Mouse (Mus musculus): ENCODE results near the gene Pde4d. TPM values are rescaled to one million over a fixed set of nuclear protein-coding genes. Genes with fewer than 3 reads are reported as not detected.

The Pde4d gene
- polyA plus RNA-seq, 1 experiment from 2014 or later: 14.6 TPM

DNA sequence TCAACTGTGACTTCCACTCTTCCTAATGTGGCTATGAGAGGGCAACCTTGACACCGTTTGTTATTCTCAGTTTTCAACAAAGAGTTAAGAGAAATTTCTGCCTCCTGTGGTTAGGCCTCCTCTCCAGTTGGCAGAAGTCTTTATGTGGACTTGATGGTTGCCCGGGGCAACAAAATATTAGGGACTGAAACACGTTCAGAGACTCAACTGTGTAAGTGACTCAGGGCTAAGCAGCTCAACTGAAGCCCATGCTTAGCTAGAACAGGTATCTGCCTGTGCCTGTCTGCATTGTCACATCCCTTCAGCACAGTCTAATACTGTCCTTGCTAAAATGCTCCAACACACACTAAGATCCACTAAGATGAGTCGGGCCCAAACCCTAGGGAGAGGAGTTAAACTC is 1339.4 kb downstream of the Pde4d start:
- DNase-seq (ENCODE audit: low spot score) (no peak), ATAC-seq (replicated peaks; ENCODE audit: insufficient number of reproducible peaks, low FRiP score, low TSS enrichment, low read depth) (no peak)
- no peak overlapping the region for H3K4me2 ChIP-seq (ENCODE audit: low read depth, low read length)
- no peak overlapping the region for H3K9ac ChIP-seq (replicated peaks; ENCODE audit: low read length)
- WGBS: 76% methylated on average over 4 of the region's 4 CpGs
- H3K27me3 ChIP-seq (ENCODE audit: control insufficient read depth, insufficient read depth, low read length): no peaks in the 10 kb centered on the region
- H3K36me3 ChIP-seq (replicated peaks; ENCODE audit: control insufficient read depth, insufficient read depth, low read depth, low read length): no peaks in the 10 kb centered on the region
- H3K4me3 ChIP-seq (ENCODE audit: low read depth, low read length): no peak overlapping the region
- no peaks in the 10 kb centered on the region for H3K9me3 ChIP-seq (replicated peaks; ENCODE audit: control insufficient read depth, low read length)
- H3K4me1 ChIP-seq (ENCODE audit: control insufficient read depth, insufficient read depth, low read length): no peaks in the 10 kb centered on the region
- no peak overlapping the region for H3K27ac ChIP-seq (replicated peaks; ENCODE audit: low read depth, low read length)

DNA sequence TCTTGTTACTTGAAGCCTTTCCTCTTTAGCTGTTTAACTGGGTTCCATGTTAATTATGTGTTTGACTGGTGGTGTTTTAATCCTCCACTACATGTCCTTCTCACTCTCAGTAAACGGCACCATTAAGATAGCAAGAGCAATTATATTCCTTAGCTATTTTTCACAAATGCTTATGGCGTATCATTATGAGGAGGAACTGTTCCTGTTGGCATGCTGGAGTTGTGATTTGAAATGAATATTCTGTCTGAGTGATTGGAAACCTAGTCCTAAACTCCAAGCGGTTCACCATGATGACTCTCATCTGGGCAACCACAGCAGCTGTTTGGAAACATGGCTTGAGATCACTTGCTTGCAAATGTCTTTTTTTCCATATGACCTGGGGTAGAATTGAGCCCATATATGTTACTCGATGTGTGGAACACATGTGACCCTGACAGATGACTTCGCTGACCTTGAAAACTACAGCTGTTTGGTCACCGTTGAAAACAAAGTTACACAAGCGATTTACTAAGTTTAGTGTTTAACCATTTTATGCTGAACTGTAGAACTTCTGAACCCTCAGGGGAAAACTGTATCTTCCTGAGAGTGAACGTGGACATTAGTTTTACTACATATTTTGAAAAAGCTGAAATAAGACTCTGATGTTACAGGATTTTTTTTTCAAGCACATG is 1340.4 kb downstream of the Pde4d start:
- ATAC-seq (replicated peaks; ENCODE audit: insufficient number of reproducible peaks, low FRiP score, low TSS enrichment, low read depth) (no peak), DNase-seq (ENCODE audit: low spot score) (no peak)
- WGBS: 68% methylated on average over 8 of the region's 8 CpGs

DNA sequence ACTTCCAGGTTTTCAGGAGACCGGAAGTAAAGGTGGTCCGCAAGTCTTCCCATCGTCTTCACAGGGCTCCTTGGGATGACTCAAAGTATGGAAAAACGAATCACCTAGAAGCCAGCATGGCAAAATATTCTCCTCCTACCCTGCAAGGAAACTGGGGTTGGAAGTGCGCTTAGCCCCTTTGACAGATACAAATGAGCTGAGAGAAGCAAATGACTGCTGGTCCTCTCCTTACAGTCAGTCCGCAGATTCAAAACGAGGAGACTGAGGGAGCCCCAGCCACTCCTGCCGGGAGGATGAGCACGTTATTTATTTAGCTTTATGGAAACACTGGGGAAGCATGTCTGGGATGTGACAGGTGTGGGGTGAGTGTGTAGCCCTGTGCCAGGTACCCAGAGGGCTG is 1344.2 kb downstream of the Pde4d start:
- Histone ChIP-seq H3K9ac (replicated peaks; ENCODE audit: low read length) (no peak overlapping the region), H3K4me3 (ENCODE audit: low read depth, low read length) (no peak overlapping the region), H3K27ac (replicated peaks; ENCODE audit: low read depth, low read length) (no peak overlapping the region), H3K9me3 (replicated peaks; ENCODE audit: control insufficient read depth, low read length) (no peaks in the 10 kb centered on the region), H3K36me3 (replicated peaks; ENCODE audit: control insufficient read depth, insufficient read depth, low read depth, low read length) (no peaks in the 10 kb centered on the region), H3K4me2 (ENCODE audit: low read depth, low read length) (no peak overlapping the region), H3K4me1 (ENCODE audit: control insufficient read depth, insufficient read depth, low read length) (no peaks in the 10 kb centered on the region), H3K27me3 (ENCODE audit: control insufficient read depth, insufficient read depth, low read length) (no peaks in the 10 kb centered on the region)
- DNase-seq (ENCODE audit: low spot score) (no peak), ATAC-seq (replicated peaks; ENCODE audit: insufficient number of reproducible peaks, low FRiP score, low TSS enrichment, low read depth) (no peak)
- WGBS: 74% methylated on average over 9 of the region's 9 CpGs

More for the DNA sequence above, 1340.4 kb downstream of the Pde4d start:
- no peaks in the 10 kb centered on the region for H3K9me3 ChIP-seq (replicated peaks; ENCODE audit: control insufficient read depth, low read length)
- H3K4me1 ChIP-seq (ENCODE audit: control insufficient read depth, insufficient read depth, low read length): no peaks in the 10 kb centered on the region
- H3K4me2 ChIP-seq (ENCODE audit: low read depth, low read length): no peak overlapping the region
- H3K4me3 ChIP-seq (ENCODE audit: low read depth, low read length): no peak overlapping the region
- H3K36me3 ChIP-seq (replicated peaks; ENCODE audit: control insufficient read depth, insufficient read depth, low read depth, low read length): no peaks in the 10 kb centered on the region
- H3K27me3 ChIP-seq (ENCODE audit: control insufficient read depth, insufficient read depth, low read length): no peaks in the 10 kb centered on the region
- H3K27ac ChIP-seq (replicated peaks; ENCODE audit: low read depth, low read length): no peak overlapping the region
- no peak overlapping the region for H3K9ac ChIP-seq (replicated peaks; ENCODE audit: low read length)

DNA sequence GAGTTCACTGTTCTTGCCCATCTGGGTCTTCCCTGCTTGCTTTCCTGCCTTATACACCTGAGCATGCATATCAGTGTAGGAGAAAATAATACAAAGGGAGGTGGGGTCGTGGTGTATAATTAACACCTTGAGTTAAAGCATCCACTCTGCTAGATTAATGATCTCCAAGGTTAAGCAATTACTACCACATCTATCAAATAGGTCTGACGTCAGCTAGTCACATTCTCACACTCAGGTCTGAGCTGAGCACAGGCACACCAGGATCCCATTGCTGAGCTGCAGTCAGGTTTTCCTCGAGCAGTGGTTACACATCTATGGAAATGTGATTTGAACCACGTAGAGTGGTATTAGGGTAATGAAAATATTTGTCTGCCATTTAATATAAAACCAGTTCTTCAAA is 1348.9 kb downstream of the Pde4d start:
- no peak overlapping the region for H3K4me3 ChIP-seq (ENCODE audit: low read depth, low read length)
- no peak overlapping the region for H3K4me2 ChIP-seq (ENCODE audit: low read depth, low read length)
- no peaks in the 10 kb centered on the region for H3K36me3 ChIP-seq (replicated peaks; ENCODE audit: control insufficient read depth, insufficient read depth, low read depth, low read length)
- no peaks in the 10 kb centered on the region for H3K9me3 ChIP-seq (replicated peaks; ENCODE audit: control insufficient read depth, low read length)
- no peaks in the 10 kb centered on the region for H3K4me1 ChIP-seq (ENCODE audit: control insufficient read depth, insufficient read depth, low read length)
- DNase-seq (ENCODE audit: low spot score) (no peak), ATAC-seq (replicated peaks; ENCODE audit: insufficient number of reproducible peaks, low FRiP score, low TSS enrichment, low read depth) (no peak)
- no peaks in the 10 kb centered on the region for H3K27me3 ChIP-seq (ENCODE audit: control insufficient read depth, insufficient read depth, low read length)
- no peak overlapping the region for H3K9ac ChIP-seq (replicated peaks; ENCODE audit: low read length)
- 78% methylated on average over 4 of the region's 4 CpGs for WGBS
- H3K27ac ChIP-seq (replicated peaks; ENCODE audit: low read depth, low read length): no peak overlapping the region

DNA sequence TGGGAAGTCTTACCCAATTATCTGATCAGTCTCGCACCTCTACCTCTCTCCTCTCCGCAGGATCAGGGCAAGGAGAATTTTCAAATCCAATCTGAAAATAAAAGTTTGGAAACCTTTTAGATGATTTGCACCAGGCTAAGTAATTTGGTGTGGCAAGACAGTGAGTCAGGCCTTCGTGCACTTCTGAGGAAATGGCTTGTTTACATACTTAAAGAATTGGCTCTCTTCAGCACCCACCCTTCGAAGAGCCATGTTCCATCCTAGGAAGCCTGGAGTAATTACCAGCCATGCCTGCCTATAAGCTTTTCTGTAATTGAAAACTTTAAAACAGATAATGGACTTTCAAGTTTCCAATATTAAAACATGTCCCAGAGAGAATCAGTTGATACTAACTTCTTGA is 1352.5 kb downstream of the Pde4d start:
- Histone ChIP-seq H3K4me1 (ENCODE audit: control insufficient read depth, insufficient read depth, low read length) (no peaks in the 10 kb centered on the region), H3K4me2 (ENCODE audit: low read depth, low read length) (no peak overlapping the region), H3K27ac (replicated peaks; ENCODE audit: low read depth, low read length) (no peak overlapping the region), H3K36me3 (replicated peaks; ENCODE audit: control insufficient read depth, insufficient read depth, low read depth, low read length) (no peaks in the 10 kb centered on the region), H3K9me3 (replicated peaks; ENCODE audit: control insufficient read depth, low read length) (no peaks in the 10 kb centered on the region), H3K4me3 (ENCODE audit: low read depth, low read length) (no peak overlapping the region), H3K27me3 (ENCODE audit: control insufficient read depth, insufficient read depth, low read length) (no peaks in the 10 kb centered on the region), H3K9ac (replicated peaks; ENCODE audit: low read length) (no peak overlapping the region)
- DNase-seq (ENCODE audit: low spot score): no peak
- ATAC-seq (replicated peaks; ENCODE audit: insufficient number of reproducible peaks, low FRiP score, low TSS enrichment, low read depth): no peak
- WGBS: 52% methylated on average over 4 of the region's 4 CpGs

DNA sequence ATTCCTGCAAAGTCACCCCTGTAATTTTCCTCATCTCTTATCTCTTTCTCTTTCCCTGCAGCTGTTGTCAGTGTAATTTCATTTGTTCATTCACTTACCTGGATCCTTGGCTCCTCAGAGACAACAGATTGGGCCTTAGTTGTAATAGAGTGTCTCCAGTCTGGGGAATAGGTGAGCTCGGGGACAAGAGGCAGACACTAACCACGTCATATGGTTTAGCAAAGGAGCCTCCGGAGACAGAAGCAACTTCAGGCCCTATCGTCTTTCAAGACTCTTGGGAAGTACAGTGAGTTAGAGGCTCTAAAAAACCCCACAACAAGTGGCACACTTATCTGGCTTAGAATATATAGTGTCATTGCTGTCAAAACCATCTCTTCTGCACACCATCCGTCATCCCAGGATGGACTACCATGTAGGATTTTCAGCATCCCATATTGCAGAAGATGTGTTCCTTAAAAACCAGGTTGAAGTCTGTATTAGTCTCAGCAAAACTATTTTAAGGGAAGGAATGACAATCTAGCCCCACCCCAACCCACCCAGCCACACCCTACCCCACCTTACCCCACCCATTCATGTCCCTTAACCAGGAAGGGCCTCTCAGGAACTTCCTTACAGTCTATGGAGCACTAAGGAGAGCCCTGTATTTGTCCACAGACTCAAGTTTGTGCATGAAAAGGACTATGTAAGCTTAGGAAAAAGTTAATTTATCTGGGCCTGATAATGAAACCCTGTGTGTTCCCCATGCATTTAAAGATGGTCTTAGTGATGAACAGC is 1356.6 kb downstream of the Pde4d start:
- no peak for ATAC-seq (replicated peaks; ENCODE audit: insufficient number of reproducible peaks, low FRiP score, low TSS enrichment, low read depth)
- H3K4me1 ChIP-seq (ENCODE audit: control insufficient read depth, insufficient read depth, low read length): no peaks in the 10 kb centered on the region

DNA sequence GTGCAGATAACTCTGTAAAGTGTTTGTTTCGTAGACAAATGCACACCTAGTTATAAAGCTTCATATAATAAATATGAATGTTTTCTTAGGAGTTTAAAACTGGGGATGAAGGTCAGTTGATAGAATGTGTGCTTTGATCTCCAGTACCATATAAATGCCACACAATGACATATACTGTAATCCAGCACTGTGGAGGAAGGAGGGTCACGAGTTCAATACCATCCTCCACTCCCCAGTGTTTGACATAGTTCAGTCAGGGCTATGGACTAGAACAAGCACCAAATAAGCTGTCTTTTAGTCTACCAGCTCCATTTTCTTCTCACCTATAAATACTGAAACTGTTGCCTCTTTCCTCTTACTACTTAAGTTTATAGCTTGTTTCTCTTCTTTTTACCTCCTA is 1357.3 kb downstream of the Pde4d start:
- DNase-seq (ENCODE audit: low spot score): no peak
- WGBS: 85% methylated on average over 2 of the region's 2 CpGs
- H3K9me3 ChIP-seq (replicated peaks; ENCODE audit: control insufficient read depth, low read length): no peaks in the 10 kb centered on the region
- no peak overlapping the region for H3K4me2 ChIP-seq (ENCODE audit: low read depth, low read length)
- no peaks in the 10 kb centered on the region for H3K36me3 ChIP-seq (replicated peaks; ENCODE audit: control insufficient read depth, insufficient read depth, low read depth, low read length)
- no peak overlapping the region for H3K4me3 ChIP-seq (ENCODE audit: low read depth, low read length)
- H3K4me1 ChIP-seq (ENCODE audit: control insufficient read depth, insufficient read depth, low read length): no peaks in the 10 kb centered on the region
- H3K27ac ChIP-seq (replicated peaks; ENCODE audit: low read depth, low read length): no peak overlapping the region
- ATAC-seq (replicated peaks; ENCODE audit: insufficient number of reproducible peaks, low FRiP score, low TSS enrichment, low read depth): no peak
- no peaks in the 10 kb centered on the region for H3K27me3 ChIP-seq (ENCODE audit: control insufficient read depth, insufficient read depth, low read length)
- no peak overlapping the region for H3K9ac ChIP-seq (replicated peaks; ENCODE audit: low read length)

More for the DNA sequence above, 1356.6 kb downstream of the Pde4d start:
- Histone ChIP-seq H3K27me3 (ENCODE audit: control insufficient read depth, insufficient read depth, low read length) (no peaks in the 10 kb centered on the region), H3K4me3 (ENCODE audit: low read depth, low read length) (no peak overlapping the region), H3K36me3 (replicated peaks; ENCODE audit: control insufficient read depth, insufficient read depth, low read depth, low read length) (no peaks in the 10 kb centered on the region), H3K4me2 (ENCODE audit: low read depth, low read length) (no peak overlapping the region), H3K9me3 (replicated peaks; ENCODE audit: control insufficient read depth, low read length) (no peaks in the 10 kb centered on the region), H3K27ac (replicated peaks; ENCODE audit: low read depth, low read length) (no peak overlapping the region), H3K9ac (replicated peaks; ENCODE audit: low read length) (no peak overlapping the region)
- 77% methylated on average over 5 of the region's 5 CpGs for WGBS
- no peak for DNase-seq (ENCODE audit: low spot score)

DNA sequence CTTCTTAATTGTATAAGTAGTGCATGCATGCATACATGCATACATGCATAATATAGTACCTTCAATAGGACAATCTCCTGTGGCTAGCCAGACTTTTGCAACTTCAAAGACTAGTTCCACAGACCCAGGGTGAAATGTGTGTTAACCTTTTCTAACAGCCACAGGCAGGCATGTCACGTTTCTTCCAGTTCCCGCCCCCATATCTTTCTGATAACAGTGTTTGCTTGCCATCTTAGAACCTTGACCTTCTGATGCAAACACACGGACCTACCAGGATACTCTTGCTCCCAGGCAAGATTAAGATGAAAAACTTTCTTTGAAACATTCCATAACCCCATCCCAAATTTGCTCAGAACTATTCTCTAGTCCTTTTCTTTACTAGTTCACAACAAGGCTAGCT is 1357.7 kb downstream of the Pde4d start:
- Histone ChIP-seq H3K4me1 (ENCODE audit: control insufficient read depth, insufficient read depth, low read length) (no peaks in the 10 kb centered on the region), H3K4me2 (ENCODE audit: low read depth, low read length) (no peak overlapping the region), H3K4me3 (ENCODE audit: low read depth, low read length) (no peak overlapping the region), H3K9me3 (replicated peaks; ENCODE audit: control insufficient read depth, low read length) (no peaks in the 10 kb centered on the region), H3K27ac (replicated peaks; ENCODE audit: low read depth, low read length) (no peak overlapping the region), H3K27me3 (ENCODE audit: control insufficient read depth, insufficient read depth, low read length) (no peaks in the 10 kb centered on the region), H3K36me3 (replicated peaks; ENCODE audit: control insufficient read depth, insufficient read depth, low read depth, low read length) (no peaks in the 10 kb centered on the region), H3K9ac (replicated peaks; ENCODE audit: low read length) (no peak overlapping the region)
- DNase-seq (ENCODE audit: low spot score) (no peak), ATAC-seq (replicated peaks; ENCODE audit: insufficient number of reproducible peaks, low FRiP score, low TSS enrichment, low read depth) (no peak)
- WGBS: 52% methylated on average over 3 of the region's 3 CpGs

Measured in embryonic facial prominence, embryonic 11.5 days (tissue).